Mouse (Mus musculus): ENCODE measurements around the gene Prss42. TPM values are rescaled to one million over a fixed set of nuclear protein-coding genes. Genes with fewer than 3 reads are reported as not detected.

The Prss42 gene
- not detected for total RNA-seq (2023)

GRCm38 (mm10) chr9:110797866-110798265 lies at the start of gene Prss42:
Gene Prss42, plus strand, starts transcription at chr9:110798166.

GRCm38 (mm10) chr9:110813789-110814188 lies 15.8 kb downstream of the Prss42 start, which contains the start of gene Prss44:
Gene Prss44, plus strand, starts transcription at chr9:110813994.

GRCm38 (mm10) chr9:110826390-110826789 lies 28.4 kb downstream of the Prss42 start, which contains the start of gene Prss43:
Gene Prss43, plus strand, starts transcription at chr9:110826690.

GRCm38 (mm10) chr9:110834411-110834810 lies 36.4 kb downstream of the Prss42 start, which contains the start of gene Prss45:
Gene Prss45, plus strand, starts transcription at chr9:110834588.

GRCm38 (mm10) chr9:110844206-110844605 lies 46.2 kb downstream of the Prss42 start, which contains the start of gene Prss46:
Gene Prss46, plus strand, starts transcription at chr9:110844506.

Other genes with a start within 250 kb of the Prss42 start
- gene Nradd, start 173.7 kb upstream of the Prss42 start, total RNA-seq (2023), result 1 to 10 TPM; 2.7 to 3.8 TPM
- 10 to 100 TPM; 33.5 to 41.6 TPM for gene Nbeal2, start 144.0 kb upstream of the Prss42 start, total RNA-seq (2023)
- 10 to 100 TPM; 68.8 to 88.5 TPM for gene Ccdc12, start 141.7 kb upstream of the Prss42 start, total RNA-seq (2023)
- gene Myl3, start 56.3 kb upstream of the Prss42 start, total RNA-seq (2023), result under 1 TPM in 1 of 2 experiments, not detected in 1; 0.83 TPM
- not detected for gene Pth1r, start 51.0 kb upstream of the Prss42 start, total RNA-seq (2023)
- not detected for gene Prss44, start 15.8 kb downstream of the Prss42 start, total RNA-seq (2023)
- not detected for gene Prss43, start 28.5 kb downstream of the Prss42 start, total RNA-seq (2023)
- gene Prss45, start 36.4 kb downstream of the Prss42 start, total RNA-seq (2023), result not detected
- gene Prss46, start 46.3 kb downstream of the Prss42 start, total RNA-seq (2023), result not detected
- gene Prss50, start 59.8 kb downstream of the Prss42 start, total RNA-seq (2023), result not detected
- gene Als2cl, start 81.7 kb downstream of the Prss42 start, total RNA-seq (2023), result 1 to 10 TPM in 1 of 2 experiments, under 1 TPM in 1; 0.68 to 1.1 TPM
- gene Tmie, start 81.9 kb downstream of the Prss42 start, total RNA-seq (2023), result not detected
- gene Fam240a, start 118.7 kb downstream of the Prss42 start, total RNA-seq (2023), result not detected
- gene Tdgf1, start 148.0 kb downstream of the Prss42 start, total RNA-seq (2023), result not detected
- under 1 TPM in 1 of 2 experiments, not detected in 1; 0.38 TPM for gene Lrrc2, start 153.4 kb downstream of the Prss42 start, total RNA-seq (2023)
- not detected for gene Rtp3, start 192.4 kb downstream of the Prss42 start, total RNA-seq (2023)
- 1 to 10 TPM; 2.3 to 4.3 TPM for gene Ltf, start 221.1 kb downstream of the Prss42 start, total RNA-seq (2023)